Mouse (Mus musculus) liver, embryonic 16.5 days (tissue): Measurements from ENCODE around the gene Exoc2. TPM values are rescaled to one million over a fixed set of nuclear protein-coding genes. Genes with fewer than 3 reads are reported as not detected.

Experiments
- ATAC-seq: fragments of 200-750 bp; cut with Nextera tagmentation; 2 replicates; pipeline ENCODE4 v1.8.0; 2017; ENCODE audit warnings: low read depth, mild to moderate bottlenecking, moderate number of reproducible peaks, moderate library complexity
- H3K27ac ChIP-seq: fragments of 300-500 bp; sonication (generic); 2 replicates; pipeline ENCODE4 v1.5.1; 2014; ENCODE audit warnings: mild to moderate bottlenecking, low read length
- H3K27me3 ChIP-seq: fragments of 300-500 bp; sonication (generic); 2 replicates; pipeline ENCODE4 v1.6.1; 2014; ENCODE audit warnings: low read depth, low read length, mixed read lengths; ENCODE audit not compliant: control insufficient read depth, insufficient read depth
- H3K36me3 ChIP-seq: fragments of 300-500 bp; sonication (generic); 2 replicates; pipeline ENCODE4 v1.6.1; 2014; ENCODE audit warnings: mild to moderate bottlenecking; ENCODE audit not compliant: control insufficient read depth, insufficient read depth
- H3K4me1 ChIP-seq: fragments of 300-500 bp; sonication (generic); 2 replicates; pipeline ENCODE4 v1.6.1; 2014; ENCODE audit warnings: low read depth, low read length, mixed read lengths; ENCODE audit not compliant: control insufficient read depth
- H3K4me2 ChIP-seq: fragments of 300-500 bp; sonication (generic); 2 replicates; pipeline ENCODE4 v1.6.1; 2014; ENCODE audit warnings: low read depth, low read length, mixed read lengths
- H3K4me3 ChIP-seq: fragments of 300-500 bp; sonication (generic); 2 replicates; pipeline ENCODE4 v1.5.1; 2014; ENCODE audit warnings: low read depth, mild to moderate bottlenecking, low read length
- H3K9ac ChIP-seq: fragments of 300-500 bp; sonication (generic); 2 replicates; pipeline ENCODE4 v1.6.1; 2014; ENCODE audit warnings: low read depth, low read length
- H3K9me3 ChIP-seq: fragments of 300-500 bp; sonication (generic); replicated peaks from 2 replicates; pipeline ENCODE4 v1.6.1; 2016; ENCODE audit warnings: low read length; ENCODE audit not compliant: control insufficient read depth
- WGBS: fragments of 180-500 bp; shearing (Covaris S2); extraction: QIAGEN DNeasy Blood & Tissue Kit; methylation state at CpG from one replicate; pipeline ENCODE4 v1.1.7; 2014; ENCODE audit not compliant: insufficient replicate concordance; 5-methylcytosine and 5-hydroxymethylcytosine counted together
- polyA plus RNA-seq: library from polyadenylated mRNA; unstranded; fragments of >200 nt; fragmentation: Nextera tagmentation; extraction: Ambion mirVana; gene quantifications from 2 replicates; pipeline ENCODE4 v1.2.1, GENCODE M21; 2015

The Exoc2 gene
- polyA plus RNA-seq, 1 experiment from 2014 or later: 11.7 TPM

DNA sequence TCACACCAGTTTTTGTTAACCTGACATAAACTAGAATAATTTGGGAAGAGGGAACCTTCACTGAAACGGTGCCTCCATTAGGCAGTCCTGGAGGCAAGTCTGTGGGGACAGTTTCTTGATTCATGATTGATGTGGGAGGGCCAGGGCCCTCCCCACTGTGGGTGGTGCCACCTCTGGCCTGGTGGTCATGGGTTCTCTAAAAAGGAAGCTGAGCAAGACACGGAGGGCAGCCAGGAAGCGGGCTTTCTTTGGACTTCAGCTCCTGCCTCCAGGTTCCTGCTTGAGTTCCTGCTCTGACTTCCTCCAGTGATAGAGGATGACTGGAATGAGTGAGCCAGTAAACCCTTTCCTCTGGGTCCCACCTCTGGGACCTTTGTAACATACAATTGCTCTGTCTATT, 185.5 kb downstream of the Exoc2 start:
- H3K4me1 ChIP-seq: no peaks in the 10 kb centered on the region
- WGBS: 42% methylated on average over 3 of the region's 3 CpGs
- H3K27me3 ChIP-seq: no peaks in the 10 kb centered on the region
- H3K4me3 ChIP-seq: no peak overlapping the region
- no peak overlapping the region for H3K4me2 ChIP-seq
- H3K9me3 ChIP-seq: no peaks in the 10 kb centered on the region
- no peak overlapping the region for H3K27ac ChIP-seq
- H3K9ac ChIP-seq: no peak overlapping the region
- no peaks in the 10 kb centered on the region for H3K36me3 ChIP-seq
- ATAC-seq: no peak

DNA sequence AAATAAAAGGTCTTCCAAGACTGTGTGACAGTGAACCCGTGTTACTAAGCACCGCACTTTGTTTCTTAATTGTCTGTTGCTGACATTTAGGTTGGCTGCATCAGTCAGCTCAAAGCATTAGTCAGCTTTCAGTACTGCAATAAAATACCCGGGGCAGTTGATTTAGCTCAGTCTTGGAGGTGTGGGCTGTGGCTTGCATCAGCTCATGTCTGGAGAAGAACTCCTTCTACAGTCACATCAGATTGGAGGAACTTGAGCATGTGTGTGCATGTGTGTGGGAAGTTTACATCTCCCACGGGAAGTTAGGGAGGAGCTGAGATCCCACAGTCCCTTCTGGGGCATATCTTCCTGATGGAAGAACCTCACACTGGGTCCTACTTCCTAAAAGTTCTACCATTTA, 185.9 kb downstream of the Exoc2 start:
- H3K4me2 ChIP-seq: no peak overlapping the region
- H3K9ac ChIP-seq: no peak overlapping the region
- no peaks in the 10 kb centered on the region for H3K4me1 ChIP-seq
- no peak overlapping the region for H3K4me3 ChIP-seq
- H3K9me3 ChIP-seq: no peaks in the 10 kb centered on the region
- no peak for ATAC-seq
- 74% methylated on average over 4 of the region's 4 CpGs for WGBS
- H3K27ac ChIP-seq: no peak overlapping the region
- H3K36me3 ChIP-seq: no peaks in the 10 kb centered on the region
- H3K27me3 ChIP-seq: no peaks in the 10 kb centered on the region

DNA sequence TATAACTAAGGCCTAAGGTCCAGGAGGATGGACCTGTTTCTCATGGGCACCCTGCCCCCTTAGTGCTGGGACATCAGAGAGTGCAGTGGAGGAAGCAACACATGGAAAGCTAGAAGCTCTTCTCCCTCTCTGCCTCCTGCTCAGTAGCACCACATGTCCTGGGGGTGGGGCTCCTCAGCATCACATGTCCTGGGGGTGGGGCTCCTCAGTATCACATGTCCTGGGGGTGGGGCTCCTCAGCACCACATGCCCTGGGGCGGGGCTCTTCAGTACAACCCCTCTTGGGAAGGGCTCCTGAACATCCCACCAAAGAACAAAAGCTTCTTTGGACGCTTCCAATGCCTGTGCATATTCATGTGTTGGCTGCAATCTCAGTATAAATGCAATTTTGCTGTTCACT, 186.3 kb downstream of the Exoc2 start:
- H3K36me3 ChIP-seq: no peaks in the 10 kb centered on the region
- H3K27ac ChIP-seq: no peak overlapping the region
- H3K4me3 ChIP-seq: no peak overlapping the region
- ATAC-seq: no peak
- H3K27me3 ChIP-seq: no peaks in the 10 kb centered on the region
- H3K4me1 ChIP-seq: no peaks in the 10 kb centered on the region
- H3K9ac ChIP-seq: no peak overlapping the region
- no peak overlapping the region for H3K4me2 ChIP-seq
- no peaks in the 10 kb centered on the region for H3K9me3 ChIP-seq
- 63% methylated on average over 2 of the region's 2 CpGs for WGBS

DNA sequence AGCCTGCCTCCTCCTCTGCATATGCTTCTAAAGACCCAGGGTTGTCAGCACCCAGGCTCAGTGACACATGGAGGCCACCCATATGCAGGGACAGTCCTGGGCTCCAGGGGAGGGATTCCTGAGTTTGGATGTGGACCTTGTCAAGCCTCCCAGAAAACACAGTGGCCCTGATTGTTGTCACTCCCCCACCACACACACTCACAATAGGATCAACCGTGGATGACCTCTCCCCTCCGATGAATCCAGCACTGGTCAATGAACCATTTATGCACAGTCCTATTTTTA, 186.9 kb downstream of the Exoc2 start:
- Histone ChIP-seq H3K36me3 (no peaks in the 10 kb centered on the region), H3K9ac (no peak overlapping the region), H3K4me2 (no peak overlapping the region), H3K27me3 (no peaks in the 10 kb centered on the region), H3K27ac (no peak overlapping the region), H3K4me1 (no peaks in the 10 kb centered on the region), H3K9me3 (no peaks in the 10 kb centered on the region), H3K4me3 (no peak overlapping the region)
- no peak for ATAC-seq
- WGBS: 68% methylated on average over 2 of the region's 2 CpGs

DNA sequence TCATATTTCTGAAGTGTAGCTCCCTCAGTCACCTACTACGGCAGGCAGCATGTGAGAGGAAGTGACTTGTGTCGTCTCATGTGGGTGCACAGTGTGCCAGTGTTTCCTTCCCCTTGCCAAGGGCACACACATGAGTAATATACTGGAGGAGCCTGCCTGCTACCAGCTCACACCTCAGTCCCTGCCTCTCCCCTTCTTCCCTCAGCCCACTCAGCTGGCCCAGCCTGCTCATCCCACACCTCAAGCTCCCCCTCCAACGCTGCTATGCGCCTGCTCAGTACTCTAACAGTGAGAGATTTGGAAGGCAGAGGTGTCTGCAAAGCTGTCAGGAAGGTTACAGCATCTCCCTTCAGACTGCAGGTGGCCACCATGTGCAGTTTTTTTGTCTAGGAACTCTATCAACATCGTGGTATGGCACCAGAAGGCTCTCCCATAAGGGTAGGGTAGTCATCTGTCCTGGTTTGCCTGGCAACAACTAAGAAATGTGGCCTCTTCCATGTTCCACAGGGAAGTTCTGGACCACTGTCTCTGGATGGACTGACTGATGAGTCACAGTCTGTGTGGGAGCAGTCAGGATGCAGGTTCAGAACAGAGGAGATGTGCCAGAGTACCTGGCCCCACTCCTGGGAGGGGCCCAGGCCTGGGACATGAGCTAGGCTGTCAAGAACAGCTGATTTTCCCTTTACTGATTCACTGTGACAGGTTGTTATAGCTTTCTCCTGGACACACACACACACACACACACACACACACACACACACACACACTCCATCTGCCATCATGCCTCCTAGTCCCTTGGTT, 187.5 kb downstream of the Exoc2 start:
- ATAC-seq: no peak
- Histone ChIP-seq H3K9me3 (no peaks in the 10 kb centered on the region), H3K9ac (no peak overlapping the region), H3K27ac (no peak overlapping the region), H3K27me3 (no peaks in the 10 kb centered on the region), H3K4me3 (no peak overlapping the region), H3K36me3 (no peaks in the 10 kb centered on the region), H3K4me2 (no peak overlapping the region), H3K4me1 (no peaks in the 10 kb centered on the region)
- 49% methylated on average over 5 of the region's 5 CpGs for WGBS

DNA sequence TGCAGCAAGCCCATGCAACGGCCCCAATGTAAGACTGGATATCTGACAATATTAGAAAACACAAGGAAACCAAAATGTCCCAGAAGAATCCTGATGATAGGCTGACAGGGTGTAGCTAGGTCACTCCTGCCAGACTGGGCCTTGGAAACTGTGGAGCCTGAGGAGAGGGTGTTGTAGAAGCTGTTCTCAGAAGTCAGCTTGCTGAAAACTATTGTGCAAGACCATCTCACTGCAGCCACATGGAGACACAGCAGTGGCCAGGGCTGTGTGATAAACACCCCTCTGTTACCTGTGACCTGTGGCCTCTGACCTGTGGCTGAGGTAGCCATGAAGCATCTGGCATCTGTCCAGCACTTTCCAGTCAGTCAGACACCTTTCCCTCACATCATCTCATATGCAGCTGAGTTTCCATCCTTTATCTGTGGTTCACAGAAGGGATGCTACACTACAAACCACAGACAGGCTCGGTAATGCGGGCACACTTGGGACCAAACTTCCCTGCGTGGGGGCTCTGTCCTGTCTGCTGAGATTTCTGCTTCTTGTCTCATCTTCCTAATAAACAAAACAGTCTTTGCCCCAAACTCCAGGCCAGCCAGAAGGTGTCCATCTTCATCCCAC, 188.4 kb downstream of the Exoc2 start:
- no peaks in the 10 kb centered on the region for H3K27me3 ChIP-seq
- H3K9me3 ChIP-seq: no peaks in the 10 kb centered on the region
- WGBS: 38% methylated on average over 4 of the region's 4 CpGs
- no peak for ATAC-seq
- H3K4me3 ChIP-seq: no peak overlapping the region
- H3K4me2 ChIP-seq: no peak overlapping the region
- H3K4me1 ChIP-seq: no peaks in the 10 kb centered on the region
- no peak overlapping the region for H3K27ac ChIP-seq
- H3K9ac ChIP-seq: no peak overlapping the region
- H3K36me3 ChIP-seq: no peaks in the 10 kb centered on the region

DNA sequence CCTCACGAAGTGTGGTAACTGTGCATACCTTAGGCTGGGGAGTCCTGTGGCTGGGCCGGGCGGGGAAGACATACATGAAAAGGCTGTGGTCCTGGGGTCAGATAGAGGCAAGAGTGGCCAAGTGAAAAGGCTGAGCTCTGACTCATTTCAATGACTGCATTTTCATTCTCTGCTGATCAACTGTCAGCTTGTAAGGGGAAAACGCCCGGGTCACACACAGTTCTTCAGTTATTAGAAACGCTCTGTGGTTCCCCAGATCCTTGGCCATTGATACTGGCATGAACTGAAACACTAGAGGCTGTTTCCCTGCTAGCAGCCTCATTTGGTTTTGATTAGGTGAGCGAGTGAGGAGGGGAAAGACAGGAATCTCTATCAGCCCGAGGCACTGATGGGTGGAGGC, 191.5 kb downstream of the Exoc2 start:
- H3K4me3 ChIP-seq: no peak overlapping the region
- H3K9me3 ChIP-seq: no peaks in the 10 kb centered on the region
- no peaks in the 10 kb centered on the region for H3K36me3 ChIP-seq
- H3K27ac ChIP-seq: no peak overlapping the region
- H3K9ac ChIP-seq: no peak overlapping the region
- H3K4me2 ChIP-seq: no peak overlapping the region
- H3K27me3 ChIP-seq: no peaks in the 10 kb centered on the region
- ATAC-seq: no peak
- no peaks in the 10 kb centered on the region for H3K4me1 ChIP-seq
- 58% methylated on average over 8 of the region's 8 CpGs for WGBS

DNA sequence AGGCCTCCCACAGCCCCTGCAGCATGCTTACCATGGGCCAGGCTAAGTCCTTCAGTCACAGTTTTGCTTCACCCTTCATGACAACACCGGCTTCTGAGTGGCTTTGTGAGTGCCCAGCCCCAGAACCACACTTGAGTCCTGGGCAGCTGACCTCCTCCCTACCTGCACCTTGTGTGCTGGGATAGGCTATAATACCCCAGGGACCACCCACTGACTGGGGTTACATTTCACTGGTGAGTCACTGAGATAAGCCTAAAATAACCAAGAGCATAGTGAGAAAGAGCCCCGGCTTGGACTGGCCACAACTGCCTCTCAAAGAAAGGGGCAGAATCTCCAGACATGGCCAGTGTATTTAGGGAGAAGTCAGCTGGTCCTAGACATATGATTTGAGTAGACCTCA, 192.0 kb downstream of the Exoc2 start:
- 34% methylated on average over 2 of the region's 2 CpGs for WGBS
- no peak overlapping the region for H3K9ac ChIP-seq

DNA sequence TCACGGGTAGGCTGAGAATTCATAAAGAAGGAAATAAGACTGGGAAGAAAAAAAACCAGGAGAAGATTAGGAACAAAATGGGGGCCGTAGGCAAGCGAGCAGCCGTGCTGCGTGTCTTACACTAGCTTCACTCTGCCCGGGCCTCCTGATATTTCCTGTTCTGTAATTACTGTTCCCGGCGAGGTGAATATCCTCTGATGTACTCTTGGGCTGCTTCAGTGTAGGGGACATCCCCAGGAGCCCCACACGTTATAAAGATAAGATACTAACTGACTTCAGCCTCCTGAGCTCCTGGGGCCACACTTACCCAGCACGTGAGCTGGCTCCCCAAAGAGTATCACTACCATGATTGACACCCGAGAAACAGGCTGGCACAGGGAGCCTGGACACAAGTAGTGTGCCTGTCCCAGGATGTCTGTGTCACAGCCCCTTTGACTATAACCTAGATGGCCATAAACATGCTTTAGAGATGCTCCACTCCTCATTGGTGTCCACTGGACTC, 196.2 kb downstream of the Exoc2 start:
- 39% methylated on average over 11 of the region's 11 CpGs for WGBS
- Histone ChIP-seq H3K4me1 (no peaks in the 10 kb centered on the region), H3K4me2 (no peak overlapping the region), H3K27ac (no peak overlapping the region), H3K36me3 (no peaks in the 10 kb centered on the region), H3K4me3 (no peak overlapping the region), H3K27me3 (no peaks in the 10 kb centered on the region), H3K9me3 (no peaks in the 10 kb centered on the region), H3K9ac (no peak overlapping the region)
- no peak for ATAC-seq

More for the DNA sequence above, 192.0 kb downstream of the Exoc2 start:
- Histone ChIP-seq H3K27me3 (no peaks in the 10 kb centered on the region), H3K36me3 (no peaks in the 10 kb centered on the region), H3K9me3 (no peaks in the 10 kb centered on the region), H3K4me2 (no peak overlapping the region), H3K27ac (no peak overlapping the region), H3K4me3 (no peak overlapping the region), H3K4me1 (no peaks in the 10 kb centered on the region)
- ATAC-seq: no peak
